Mouse (Mus musculus): ENCODE measurements around the gene Utrn.

Utrn gene

GRCm38 (mm10) chr10:12798248-12798647 lies 70.9 kb downstream of the Utrn start:
- DNase-seq (ENCODE audit: low spot score in 2 of 2) = no peak

- DNase-seq (ENCODE audit: low spot score in 2 of 2) = no peak
Observed at GRCm38 (mm10) chr10:12796510-12796840, 72.7 kb downstream of the Utrn start.

GRCm38 (mm10) chr10:12795796-12796509 lies 73.2 kb downstream of the Utrn start:
- DNase-seq (ENCODE audit: low spot score in 2 of 2) = no peak

- no peak for DNase-seq (ENCODE audit: low spot score in 2 of 2)
Observed at GRCm38 (mm10) chr10:12792049-12792448, 77.1 kb downstream of the Utrn start.

- DNase-seq (ENCODE audit: low spot score in 2 of 2) = no peak
Observed at GRCm38 (mm10) chr10:12790881-12791280, 78.3 kb downstream of the Utrn start.

- no peak for DNase-seq (ENCODE audit: low spot score in 2 of 2)
Observed at GRCm38 (mm10) chr10:12788529-12788928, 80.6 kb downstream of the Utrn start.

- DNase-seq (ENCODE audit: low spot score in 2 of 2) = no peak
Observed at GRCm38 (mm10) chr10:12787965-12788364, 81.2 kb downstream of the Utrn start.

GRCm38 (mm10) chr10:12785299-12785698 lies 83.9 kb downstream of the Utrn start:
- DNase-seq (ENCODE audit: low spot score in 2 of 2) = no peak

- DNase-seq (ENCODE audit: low spot score in 2 of 2) = no peak
Observed at GRCm38 (mm10) chr10:12781381-12781907, 87.7 kb downstream of the Utrn start.

- DNase-seq (ENCODE audit: low spot score in 2 of 2) = no peak
Observed at GRCm38 (mm10) chr10:12773178-12773577, 96.0 kb downstream of the Utrn start.

- DNase-seq (ENCODE audit: low spot score in 2 of 2) = no peak
Observed at GRCm38 (mm10) chr10:12771511-12771910, 97.7 kb downstream of the Utrn start.

GRCm38 (mm10) chr10:12762668-12763067 lies 106.5 kb downstream of the Utrn start:
- DNase-seq (ENCODE audit: low spot score in 2 of 2) = no peak

GRCm38 (mm10) chr10:12758702-12758988 lies 110.5 kb downstream of the Utrn start:
- DNase-seq (ENCODE audit: low spot score in 2 of 2) = no peak

- DNase-seq (ENCODE audit: low spot score in 2 of 2) = no peak
Observed at GRCm38 (mm10) chr10:12757943-12758701, 111.0 kb downstream of the Utrn start.

- DNase-seq (ENCODE audit: low spot score in 2 of 2) = no peak
Observed at GRCm38 (mm10) chr10:12756692-12757091, 112.5 kb downstream of the Utrn start.

GRCm38 (mm10) chr10:12754911-12755310 lies 114.3 kb downstream of the Utrn start:
- DNase-seq (ENCODE audit: low spot score in 2 of 2) = no peak

- DNase-seq (ENCODE audit: low spot score in 2 of 2) = no peak
Observed at GRCm38 (mm10) chr10:12754166-12754565, 115.0 kb downstream of the Utrn start.

- DNase-seq (ENCODE audit: low spot score in 2 of 2) = no peak
Observed at GRCm38 (mm10) chr10:12743717-12744116, 125.4 kb downstream of the Utrn start.

- DNase-seq (ENCODE audit: low spot score in 2 of 2) = no peak
Observed at GRCm38 (mm10) chr10:12739302-12739987, 129.7 kb downstream of the Utrn start.

GRCm38 (mm10) chr10:12737926-12738325 lies 131.2 kb downstream of the Utrn start:
- DNase-seq (ENCODE audit: low spot score in 2 of 2) = no peak

- DNase-seq (ENCODE audit: low spot score in 2 of 2) = no peak
Observed at GRCm38 (mm10) chr10:12736861-12737835, 132.0 kb downstream of the Utrn start.

GRCm38 (mm10) chr10:12735695-12736094 lies 133.5 kb downstream of the Utrn start:
- no peak for DNase-seq (ENCODE audit: low spot score in 2 of 2)
